Mouse (Mus musculus) frontal cortex, postnatal 10 days (tissue): ENCODE data around the gene Bbs10.

Experiments
- DNase-seq, 2 experiments: peaks; one replicate each; pipeline ENCODE4 v3.0.0; 2022; ENCODE audit warnings: low spot score in 2 of 2, mixed read lengths in 1 of 2

Gene Bbs10

DNA sequence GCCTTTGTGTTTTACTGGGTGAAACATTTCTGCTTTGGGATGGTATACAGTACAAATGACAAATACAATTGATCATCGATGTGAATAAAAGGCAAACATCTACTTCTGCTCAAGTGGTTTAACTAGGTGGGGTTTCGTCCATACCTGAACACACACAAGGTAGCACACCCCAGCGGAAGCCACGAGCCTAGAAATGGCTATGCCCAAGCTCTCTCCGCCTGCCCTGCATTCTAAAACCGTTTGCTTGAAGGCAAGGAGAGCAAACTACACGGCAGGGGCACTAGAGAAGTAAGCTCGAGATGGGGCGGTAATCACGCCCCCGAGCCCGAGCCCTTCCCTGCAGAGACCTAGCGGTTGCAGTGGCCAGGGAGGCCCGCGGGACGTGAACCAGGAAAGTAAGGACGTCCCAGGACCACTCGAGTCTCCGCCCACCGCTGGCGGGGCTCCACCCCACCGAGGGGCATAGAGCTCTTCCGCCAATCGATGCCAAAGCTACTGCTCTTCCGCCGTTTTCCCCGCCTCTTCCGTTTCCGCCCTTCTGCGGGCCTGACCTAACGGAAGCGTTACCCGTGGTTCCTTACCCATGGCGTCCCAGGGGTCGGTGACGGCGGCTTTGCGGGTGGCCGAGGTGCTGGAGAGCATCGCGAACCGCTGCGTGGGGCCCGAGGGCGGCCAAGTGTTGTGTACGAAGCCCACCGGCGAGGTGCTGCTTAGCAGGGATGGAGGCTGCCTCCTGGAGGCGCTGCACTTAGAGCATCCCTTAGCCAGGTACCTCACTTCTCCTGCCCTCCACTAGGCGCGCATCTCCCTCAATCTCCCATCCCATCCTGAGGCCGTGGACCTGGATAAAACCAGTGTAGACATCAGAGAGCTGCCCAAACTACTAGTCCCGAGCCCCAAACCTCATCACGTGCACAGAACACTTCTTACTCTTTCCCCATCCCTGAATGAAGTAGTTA is at the start of gene Bbs10:
Gene Bbs10 (plus strand): TSS at position 540 of the 959 bp plus-strand sequence.
- peak; percentile 91 to 92 for DNase-seq

- DNase-seq, result no peak
Observed at GRCm38 (mm10) chr10:111250192-111250591, 48.3 kb upstream of the Bbs10 start.

DNA sequence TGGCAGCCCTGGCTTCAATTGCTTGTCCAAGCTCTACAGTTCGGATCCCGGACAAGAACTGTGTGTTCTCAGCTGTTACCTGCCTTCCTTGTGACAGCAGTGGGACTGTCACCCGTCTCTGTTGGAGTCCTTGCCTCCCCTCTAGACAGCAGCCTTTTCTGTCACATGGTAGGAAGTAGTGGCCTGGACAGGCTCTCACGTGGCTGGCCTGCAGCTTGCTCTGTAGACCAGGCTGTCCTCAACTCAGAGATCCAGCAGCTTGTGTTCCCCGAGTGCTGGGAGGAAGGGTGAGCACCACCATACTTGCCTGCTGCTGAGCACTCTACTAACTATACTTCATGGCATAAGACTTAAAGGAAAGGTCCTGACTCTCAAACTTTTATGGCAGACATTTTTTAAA is 46.8 kb upstream of the Bbs10 start:
- no peak for DNase-seq

GRCm38 (mm10) chr10:111255228-111255627 is 43.3 kb upstream of the Bbs10 start:
- no peak for DNase-seq

DNA sequence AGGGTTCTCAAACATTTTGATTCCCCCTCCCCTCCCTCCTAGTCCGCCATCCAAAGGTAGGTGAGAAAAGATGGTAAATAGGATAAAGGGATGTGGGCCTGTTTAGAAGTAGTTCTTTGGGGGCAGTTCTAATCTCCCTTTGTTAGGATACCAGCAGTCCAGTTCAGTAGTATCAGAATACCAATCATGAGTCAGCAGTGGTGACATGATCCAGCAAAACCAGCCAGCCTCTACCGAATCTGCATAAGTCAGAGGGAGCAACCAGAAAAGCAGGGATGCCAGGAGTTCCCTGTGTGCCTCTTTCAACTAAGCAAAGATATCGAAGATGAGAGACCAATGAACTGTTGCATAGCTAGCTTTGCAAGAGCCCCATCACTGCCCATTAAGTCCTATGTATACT is 42.3 kb upstream of the Bbs10 start:
- DNase-seq, result no peak

DNA sequence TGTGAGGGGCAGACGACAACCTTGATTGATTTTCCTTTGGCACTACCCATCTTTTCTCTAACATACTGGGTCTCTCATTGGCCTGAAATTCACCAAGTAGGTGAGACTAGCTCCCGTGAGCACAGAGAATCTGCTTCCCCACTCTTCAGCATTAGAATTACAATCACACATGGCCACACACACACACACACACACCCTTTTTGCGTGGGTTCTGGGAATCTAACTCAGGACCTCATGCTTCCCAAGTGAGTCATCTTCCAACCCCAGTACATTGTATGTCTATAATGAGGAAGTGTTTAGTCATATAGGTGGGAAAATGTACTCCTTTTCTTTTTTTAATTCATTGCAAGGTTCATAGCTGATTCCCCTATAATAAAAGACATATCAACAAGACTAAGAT is 41.1 kb upstream of the Bbs10 start:
- DNase-seq, result no peak

DNA sequence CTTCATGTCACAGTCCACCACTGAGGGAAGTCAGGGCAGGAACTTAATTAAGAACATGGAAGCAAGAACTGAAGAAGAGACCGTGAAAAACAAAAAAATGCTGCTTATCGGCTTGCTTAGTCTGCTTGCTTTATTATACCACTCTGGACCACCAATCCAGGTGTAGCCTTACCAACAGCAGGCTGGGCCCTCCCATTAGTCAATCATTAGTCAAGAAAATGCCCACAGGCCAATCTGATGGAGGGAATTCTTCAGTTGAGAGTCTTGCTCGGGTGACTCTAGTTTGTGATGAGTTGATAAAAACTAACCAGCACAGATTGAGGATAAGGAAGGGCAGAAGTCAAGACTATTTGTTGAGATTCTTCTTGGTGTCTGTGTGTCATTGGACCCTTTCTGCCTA is 40.2 kb upstream of the Bbs10 start:
- no peak for DNase-seq

GRCm38 (mm10) chr10:111271687-111272086 is 26.8 kb upstream of the Bbs10 start:
- DNase-seq, result no peak

GRCm38 (mm10) chr10:111272905-111273304 is 25.6 kb upstream of the Bbs10 start:
- no peak for DNase-seq

DNA sequence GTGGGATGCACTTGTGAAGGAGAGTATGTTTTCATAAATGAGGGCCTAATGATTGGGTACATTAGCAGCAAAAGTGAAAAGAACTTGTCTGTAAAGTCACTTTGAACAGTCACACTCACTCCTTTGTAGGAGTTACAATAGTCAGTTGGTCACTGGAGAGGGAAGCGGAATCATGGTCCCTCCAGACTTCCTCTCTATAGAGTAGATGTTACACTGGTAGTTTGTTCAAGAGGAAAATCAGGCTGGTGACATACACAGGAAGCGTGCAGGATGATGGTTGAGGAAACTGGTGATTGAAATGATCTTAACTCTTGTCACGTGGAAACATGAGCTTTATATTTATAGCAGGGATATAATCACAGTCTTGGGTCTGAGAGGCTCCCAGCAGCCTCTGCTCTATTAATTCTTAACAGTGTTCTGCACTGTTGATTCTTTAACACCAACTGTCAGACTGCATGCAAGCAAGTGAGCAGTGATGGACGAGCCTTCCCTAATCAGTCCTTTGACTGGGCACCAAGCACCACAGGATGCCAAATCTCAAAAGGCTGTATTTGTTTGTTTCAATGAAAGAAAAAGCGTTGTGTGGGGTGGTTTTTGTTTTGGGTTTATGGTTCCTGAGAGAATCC is 24.9 kb upstream of the Bbs10 start:
- DNase-seq, result no peak

DNA sequence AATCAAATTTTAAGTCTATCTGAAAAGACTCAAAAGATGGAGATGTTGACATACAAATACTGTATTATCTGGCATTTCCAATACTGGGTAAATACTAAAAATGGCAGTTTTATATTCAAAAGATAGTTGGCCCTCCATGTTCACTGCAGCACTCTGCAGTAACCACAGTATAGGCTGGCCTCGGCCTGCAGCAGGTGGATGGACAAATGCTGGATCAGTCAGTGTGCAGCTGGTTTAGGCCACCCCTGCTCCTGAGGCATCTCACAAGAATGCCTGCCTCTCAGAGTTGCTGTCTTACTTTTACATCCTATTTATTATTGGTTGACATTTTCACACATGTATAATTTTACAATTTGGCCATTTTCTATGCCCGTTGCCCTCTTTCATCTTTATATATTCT is 22.7 kb upstream of the Bbs10 start:
- DNase-seq, result no peak

- DNase-seq, result no peak
Observed at GRCm38 (mm10) chr10:111297631-111298030, 848 bp upstream of the Bbs10 start.

- DNase-seq, result no peak
Observed at GRCm38 (mm10) chr10:111299591-111299990, 1.1 kb downstream of the Bbs10 start.

- no peak for DNase-seq
Observed at GRCm38 (mm10) chr10:111301041-111301440, 2.6 kb downstream of the Bbs10 start.

DNA sequence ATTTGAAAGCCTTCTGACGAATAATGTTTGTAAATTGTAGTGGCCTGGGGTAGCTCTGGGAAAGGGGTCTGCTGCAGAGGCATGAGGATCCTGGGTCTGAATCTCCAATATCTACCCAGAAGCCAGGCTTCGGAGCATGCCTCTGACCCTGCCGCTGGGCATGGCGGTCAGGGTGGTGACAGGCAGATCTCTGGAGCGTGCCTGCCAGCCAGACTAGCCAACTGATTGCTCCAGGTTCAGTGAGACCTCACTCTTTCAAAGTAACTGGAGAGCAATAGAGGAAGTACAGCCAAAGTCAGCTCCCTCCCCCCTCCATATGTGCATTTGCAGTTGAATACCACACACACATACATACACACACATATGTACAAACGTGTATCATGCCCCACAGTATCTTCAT is 4.0 kb downstream of the Bbs10 start:
- no peak for DNase-seq

DNA sequence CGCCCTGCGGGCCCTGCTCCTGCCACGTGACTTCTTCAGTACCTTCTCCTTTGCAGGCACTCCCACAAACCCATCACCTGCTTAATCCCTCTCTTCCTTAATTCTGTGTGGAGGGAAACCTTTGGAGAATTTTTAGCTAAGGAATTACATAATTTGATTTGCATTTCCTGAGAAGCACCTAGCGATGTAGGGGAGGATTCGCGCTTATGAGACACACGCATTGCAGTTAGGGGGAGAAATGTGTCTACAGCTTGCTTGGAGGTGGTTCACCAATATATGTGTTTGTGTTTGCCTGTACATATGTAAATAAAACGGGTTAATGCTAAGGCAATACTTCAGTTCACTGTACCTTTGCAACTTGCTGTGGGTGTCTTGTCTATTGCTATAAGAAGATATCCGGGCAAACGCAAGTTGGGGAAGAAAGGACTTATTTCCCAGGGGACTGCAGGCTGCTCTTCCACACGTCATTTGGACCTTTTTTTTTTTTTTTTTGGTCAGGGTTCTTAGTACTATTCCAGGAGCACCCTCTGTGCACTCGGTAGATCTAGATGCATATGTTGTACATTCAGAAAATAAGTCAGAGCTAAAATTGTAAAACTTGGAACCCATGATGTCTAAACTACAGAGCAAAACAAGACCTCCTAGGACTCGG is 10.5 kb downstream of the Bbs10 start:
- DNase-seq, result no peak

GRCm38 (mm10) chr10:111313282-111313681 is 14.8 kb downstream of the Bbs10 start:
- no peak for DNase-seq

- DNase-seq, result no peak
Observed at GRCm38 (mm10) chr10:111314636-111315395, 16.3 kb downstream of the Bbs10 start.

- DNase-seq, result no peak
Observed at GRCm38 (mm10) chr10:111315940-111316339, 17.5 kb downstream of the Bbs10 start.

- no peak for DNase-seq
Observed at GRCm38 (mm10) chr10:111318021-111318420, 19.5 kb downstream of the Bbs10 start.

GRCm38 (mm10) chr10:111318805-111319500 is 20.5 kb downstream of the Bbs10 start:
- no peak for DNase-seq
